Mouse (Mus musculus) hindbrain, embryonic 10.5 days (tissue): ENCODE measurements around the gene Tnnt2. TPM values are rescaled to one million over a fixed set of nuclear protein-coding genes. Genes with fewer than 3 reads are reported as not detected.
A peak's percentile ranks its signal among the peaks of the same experiment; 100 is the strongest.

Experiments
- DNase-seq: peaks from one replicate; pipeline ENCODE4 v3.0.0-alpha.2; 2017; ENCODE audit warnings: low spot score
- H3K27ac ChIP-seq: fragments of 300-500 bp; sonication (generic); 2 replicates; pipeline ENCODE4 v1.5.1; 2016; ENCODE audit warnings: mild to moderate bottlenecking, moderate library complexity
- H3K27me3 ChIP-seq: fragments of 300-500 bp; sonication (generic); 2 replicates; pipeline ENCODE4 v1.6.1; 2016; ENCODE audit warnings: mild to moderate bottlenecking; ENCODE audit not compliant: poor library complexity, insufficient read depth, severe bottlenecking
- H3K36me3 ChIP-seq: fragments of 300-500 bp; sonication (generic); 2 replicates; pipeline ENCODE4 v1.6.1; 2016; ENCODE audit warnings: mild to moderate bottlenecking, moderate library complexity
- H3K4me1 ChIP-seq: fragments of 300-500 bp; sonication (generic); replicated peaks from 2 replicates; pipeline ENCODE4 v1.6.1; 2016; ENCODE audit warnings: mild to moderate bottlenecking
- H3K4me3 ChIP-seq: fragments of 300-500 bp; sonication (generic); 2 replicates; pipeline ENCODE4 v1.5.1; 2016; ENCODE audit warnings: mild to moderate bottlenecking, moderate library complexity
- H3K9me3 ChIP-seq: fragments of 300-500 bp; sonication (generic); 2 replicates; pipeline ENCODE4 v1.6.1; 2016; ENCODE audit warnings: mild to moderate bottlenecking, moderate library complexity
- WGBS: fragments of 180-500 bp; shearing (Covaris S2); methylation state at CpG from one replicate; pipeline ENCODE4 v1.1.7; 2016; 5-methylcytosine and 5-hydroxymethylcytosine counted together
- polyA plus RNA-seq: library from polyadenylated mRNA; unstranded; fragments of >200 nt; fragmentation: Nextera tagmentation; extraction: Ambion mirVana; gene quantifications from 2 replicates; pipeline ENCODE4 v1.2.1, GENCODE M21; 2016

The Tnnt2 gene
- polyA plus RNA-seq, 1 experiment from 2014 or later: 0.35 TPM

DNA sequence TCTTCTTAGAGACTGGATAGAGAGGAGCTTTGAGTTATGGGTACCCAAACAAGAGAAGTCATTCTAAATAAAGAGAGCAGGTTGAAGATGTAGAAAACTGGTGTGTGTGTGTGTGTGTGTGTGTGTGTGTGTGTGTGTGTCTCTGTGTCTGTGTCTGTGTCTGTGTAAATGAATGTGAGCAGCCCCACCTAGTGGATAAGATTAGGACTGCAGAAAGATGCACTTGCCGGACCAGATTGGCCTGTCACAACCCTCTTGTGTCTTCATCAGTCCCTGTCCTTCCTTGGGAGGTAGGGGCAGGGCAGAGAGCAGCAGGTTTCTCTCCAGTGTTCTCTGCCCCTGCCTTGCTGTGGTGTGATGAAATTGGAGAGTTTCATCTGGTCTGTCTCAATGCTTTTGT lies 7.2 kb upstream of the Tnnt2 start:
- 26% methylated on average over 1 of the region's 1 CpGs for WGBS

GRCm38 (mm10) chr1:135834206-135834859 lies 1.8 kb upstream of the Tnnt2 start:
- no peak for DNase-seq
- no peak overlapping the region for H3K4me3 ChIP-seq
- H3K9me3 ChIP-seq: no peaks in the 10 kb centered on the region
- no peaks in the 10 kb centered on the region for H3K36me3 ChIP-seq
- peaks cover 26% of the 10 kb centered on the region for H3K4me1 ChIP-seq
- 80% methylated on average over 6 of the region's 6 CpGs for WGBS
- H3K27me3 ChIP-seq: no peaks in the 10 kb centered on the region
- no peak overlapping the region for H3K27ac ChIP-seq

More for the DNA sequence above, 7.2 kb upstream of the Tnnt2 start:
- Histone ChIP-seq H3K9me3 (no peaks in the 10 kb centered on the region), H3K27me3 (peaks cover 2% of the 10 kb centered on the region; the same call in 1 of the 2 replicates), H3K4me1 (0 out of 2 replicates have a peak, but pooled peaks cover under 1% of the 10 kb centered on the region), H3K4me3 (no peak overlapping the region), H3K36me3 (no peaks in the 10 kb centered on the region), H3K27ac (no peak overlapping the region)
- peak; percentile 47 for DNase-seq

GRCm38 (mm10) chr1:135834983-135835382 lies 1.2 kb upstream of the Tnnt2 start:
- Histone ChIP-seq H3K36me3 (no peaks in the 10 kb centered on the region), H3K27ac (no peak overlapping the region), H3K9me3 (no peaks in the 10 kb centered on the region), H3K27me3 (no peaks in the 10 kb centered on the region), H3K4me3 (no peak overlapping the region), H3K4me1 (peaks cover 26% of the 10 kb centered on the region)
- 78% methylated on average over 8 of the region's 8 CpGs for WGBS
- no peak for DNase-seq

DNA sequence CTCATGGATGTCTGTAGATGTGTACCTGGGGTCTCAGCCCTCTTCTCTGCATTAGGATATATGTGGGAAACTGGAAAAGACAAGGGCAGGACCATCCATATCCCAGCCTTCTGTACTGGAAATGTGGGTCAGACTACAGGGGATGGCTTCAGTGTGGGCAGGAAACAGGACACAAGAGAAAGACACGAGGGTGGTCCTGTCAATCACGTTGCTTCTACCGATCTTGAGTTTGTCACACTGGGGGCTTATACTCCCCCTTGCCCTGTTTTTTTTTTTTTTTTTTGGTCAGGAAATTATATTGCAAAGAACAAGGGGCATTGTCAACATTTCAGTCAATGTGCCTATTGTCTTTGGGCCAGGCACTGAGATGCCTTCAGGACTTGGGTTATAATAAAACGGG lies 2.5 kb downstream of the Tnnt2 start:
- Histone ChIP-seq H3K9me3 (no peaks in the 10 kb centered on the region), H3K27me3 (no peaks in the 10 kb centered on the region), H3K27ac (no peak overlapping the region), H3K4me1 (peaks cover 27% of the 10 kb centered on the region), H3K4me3 (no peak overlapping the region), H3K36me3 (no peaks in the 10 kb centered on the region)
- DNase-seq: no peak
- WGBS: 69% methylated on average over 4 of the region's 4 CpGs

DNA sequence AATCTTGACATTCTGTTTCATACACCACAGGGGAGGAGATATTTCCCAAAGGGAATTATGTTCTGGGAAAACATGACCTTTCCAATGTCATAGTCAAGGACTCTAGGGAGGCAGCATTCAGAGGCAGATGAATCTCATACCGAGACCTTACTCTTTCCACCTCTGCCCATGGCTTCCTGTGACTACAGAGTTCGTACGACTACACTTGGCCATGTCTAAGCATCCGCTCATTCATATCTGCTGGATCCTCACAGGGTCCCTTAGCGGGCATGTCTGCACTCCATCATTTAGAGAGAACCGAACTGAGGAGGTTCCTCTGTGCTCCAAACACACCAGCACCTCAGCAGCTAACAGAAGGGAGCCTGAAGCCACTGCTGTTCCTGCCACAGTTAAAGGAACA lies 2.9 kb downstream of the Tnnt2 start:
- 87% methylated on average over 6 of the region's 6 CpGs for WGBS
- no peak overlapping the region for H3K4me3 ChIP-seq
- H3K36me3 ChIP-seq: no peaks in the 10 kb centered on the region
- 0 out of 2 replicates have a peak, but pooled peaks cover 4% of the 10 kb centered on the region for H3K27me3 ChIP-seq
- no peak overlapping the region for H3K27ac ChIP-seq
- no peak for DNase-seq
- no peaks in the 10 kb centered on the region for H3K9me3 ChIP-seq
- H3K4me1 ChIP-seq: peaks cover 30% of the 10 kb centered on the region

- no peak overlapping the region for H3K27ac ChIP-seq
- H3K27me3 ChIP-seq: 0 out of 2 replicates have a peak, but pooled peaks cover 4% of the 10 kb centered on the region
- DNase-seq: no peak
- peaks cover 20% of the 10 kb centered on the region for H3K4me1 ChIP-seq
- WGBS: 76% methylated on average over 15 of the region's 15 CpGs
- H3K4me3 ChIP-seq: no peak overlapping the region
- no peaks in the 10 kb centered on the region for H3K36me3 ChIP-seq
- H3K9me3 ChIP-seq: no peaks in the 10 kb centered on the region
These were observed 4.7 kb downstream of the Tnnt2 start for GRCm38 (mm10) chr1:135840675-135841395.

DNA sequence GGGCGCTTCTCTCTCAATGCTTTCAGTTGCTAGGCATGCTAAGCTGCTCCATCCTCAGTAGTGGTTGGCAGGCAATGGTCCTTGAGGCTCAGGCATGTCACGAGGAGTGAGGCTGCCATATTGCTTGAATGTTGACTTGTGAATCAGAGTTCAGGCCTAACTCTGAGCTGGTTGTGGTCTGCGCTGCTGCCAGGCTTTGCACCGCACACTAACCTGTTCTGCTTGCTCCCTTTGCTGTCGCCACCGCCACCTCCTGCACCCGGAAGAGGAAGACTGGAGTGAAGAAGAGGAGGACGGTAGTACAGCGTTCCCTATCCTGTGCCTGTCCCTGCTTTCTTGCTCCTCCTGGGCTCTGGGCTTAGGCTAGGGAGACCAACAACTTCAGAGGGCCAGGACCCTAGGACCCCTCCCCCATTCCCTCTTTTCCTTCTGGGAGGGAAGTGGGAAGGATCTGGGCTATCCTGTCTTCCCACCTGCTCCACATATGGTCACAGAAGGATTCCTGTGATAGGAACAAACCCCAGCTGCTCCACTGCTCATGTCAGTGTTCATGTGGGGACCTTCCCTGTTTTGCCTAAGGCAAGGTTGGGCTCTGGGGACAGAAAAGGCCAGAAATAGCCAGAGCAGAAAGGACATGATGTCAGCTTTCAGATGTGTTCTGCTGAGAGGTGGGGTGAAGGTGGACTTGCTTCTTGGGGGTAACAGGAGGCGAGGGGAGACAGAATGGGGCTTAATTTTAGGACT lies 7.5 kb downstream of the Tnnt2 start:
- Histone ChIP-seq H3K36me3 (no peaks in the 10 kb centered on the region), H3K27ac (no peak overlapping the region; the same call in 1 of the 2 replicates), H3K27me3 (peaks cover 4% of the 10 kb centered on the region; the same call in 1 of the 2 replicates), H3K4me1 (peaks cover 6% of the 10 kb centered on the region; the same call in 1 of the 2 replicates), H3K9me3 (no peaks in the 10 kb centered on the region), H3K4me3 (no peak overlapping the region)
- WGBS: 88% methylated on average over 10 of the region's 10 CpGs
- no peak for DNase-seq

DNA sequence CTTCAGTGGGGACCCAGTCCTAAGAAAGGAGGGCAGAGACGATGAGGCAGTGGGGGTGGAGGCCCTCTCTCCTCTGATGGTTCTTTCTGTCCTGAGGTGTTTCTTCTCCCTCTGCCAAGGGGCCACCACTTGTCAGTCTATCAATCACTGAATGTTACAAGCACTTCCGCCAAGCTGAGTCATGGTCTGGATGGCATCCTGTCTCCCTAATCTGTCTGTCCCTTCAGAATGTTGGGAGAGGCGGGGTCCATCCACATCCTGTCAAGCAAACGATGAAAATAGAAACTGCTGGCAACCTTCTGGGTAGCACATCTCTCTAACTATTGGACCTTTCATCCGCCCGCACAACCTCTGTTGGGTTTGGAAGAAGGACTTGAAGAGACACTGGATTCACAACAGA lies 8.3 kb downstream of the Tnnt2 start:
- peaks cover 4% of the 10 kb centered on the region; the same call in 1 of the 2 replicates for H3K27me3 ChIP-seq
- H3K4me3 ChIP-seq: no peak overlapping the region
- no peaks in the 10 kb centered on the region for H3K36me3 ChIP-seq
- peaks cover 14% of the 10 kb centered on the region for H3K4me1 ChIP-seq
- no peak for DNase-seq
- no peak overlapping the region; the same call in 1 of the 2 replicates for H3K27ac ChIP-seq
- WGBS: 80% methylated on average over 6 of the region's 6 CpGs
- H3K9me3 ChIP-seq: no peaks in the 10 kb centered on the region

- Histone ChIP-seq H3K4me1 (peaks cover 27% of the 10 kb centered on the region), H3K27me3 (peaks cover 4% of the 10 kb centered on the region; the same call in 1 of the 2 replicates), H3K36me3 (no peaks in the 10 kb centered on the region), H3K9me3 (no peaks in the 10 kb centered on the region), H3K4me3 (no peak overlapping the region), H3K27ac (no peak overlapping the region)
- no peak for DNase-seq
- WGBS: 74% methylated on average over 5 of the region's 5 CpGs
These were observed 10.5 kb downstream of the Tnnt2 start for GRCm38 (mm10) chr1:135846632-135847031.

GRCm38 (mm10) chr1:135847139-135847562 lies 11.0 kb downstream of the Tnnt2 start:
- peaks cover 32% of the 10 kb centered on the region for H3K4me1 ChIP-seq
- peaks cover 4% of the 10 kb centered on the region; the same call in 1 of the 2 replicates for H3K27me3 ChIP-seq
- no peak overlapping the region for H3K27ac ChIP-seq
- H3K4me3 ChIP-seq: no peak overlapping the region
- 27% methylated on average over 6 of the region's 6 CpGs for WGBS
- H3K36me3 ChIP-seq: no peaks in the 10 kb centered on the region
- DNase-seq: peak; percentile 62
- no peaks in the 10 kb centered on the region for H3K9me3 ChIP-seq

DNA sequence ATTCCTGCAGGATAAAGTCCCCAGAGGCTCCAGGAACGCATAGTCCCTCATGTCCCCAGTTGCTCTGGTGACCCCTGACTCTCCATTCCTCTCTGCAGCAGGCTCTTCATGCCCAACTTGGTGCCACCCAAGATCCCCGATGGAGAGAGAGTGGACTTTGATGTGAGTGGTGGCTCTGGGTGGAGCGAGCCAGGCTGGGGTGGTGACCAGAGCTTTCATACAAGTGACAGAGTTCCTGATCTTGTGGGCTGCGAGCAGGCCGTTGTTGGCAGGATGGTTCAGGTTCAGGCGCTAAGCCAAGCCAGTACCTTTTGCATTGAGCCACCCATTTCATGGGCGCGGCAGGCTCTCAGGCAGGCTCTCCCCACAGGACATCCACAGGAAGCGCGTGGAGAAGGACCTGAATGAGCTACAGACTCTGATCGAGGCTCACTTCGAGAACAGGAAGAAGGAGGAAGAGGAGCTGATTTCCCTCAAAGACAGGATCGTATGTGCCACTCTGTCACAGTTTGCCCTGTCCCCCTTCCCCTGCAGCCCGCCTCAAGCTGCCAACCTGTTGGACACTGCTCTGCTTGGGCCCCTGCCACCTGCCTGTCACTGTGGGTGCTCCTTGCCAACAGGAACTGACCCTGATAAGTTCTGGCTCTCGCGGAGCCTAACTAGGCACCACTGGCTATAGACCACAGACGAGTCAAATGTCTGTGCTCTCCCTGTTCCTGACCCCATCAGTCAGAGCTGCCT lies 11.6 kb downstream of the Tnnt2 start:
- H3K36me3 ChIP-seq: no peaks in the 10 kb centered on the region
- H3K27me3 ChIP-seq: peaks cover 4% of the 10 kb centered on the region; the same call in 1 of the 2 replicates
- no peak overlapping the region for H3K27ac ChIP-seq
- WGBS: 87% methylated on average over 17 of the region's 17 CpGs
- no peaks in the 10 kb centered on the region for H3K9me3 ChIP-seq
- peaks cover 38% of the 10 kb centered on the region for H3K4me1 ChIP-seq
- H3K4me3 ChIP-seq: no peak overlapping the region
- DNase-seq: no peak
